Mouse (Mus musculus): ENCODE measurements around the gene Smarcd1. TPM values are rescaled to one million over a fixed set of nuclear protein-coding genes. Genes with fewer than 3 reads are reported as not detected.

Smarcd1 gene
- polyA plus RNA-seq, 1 experiment from 2014 or later, result 135 TPM

DNA sequence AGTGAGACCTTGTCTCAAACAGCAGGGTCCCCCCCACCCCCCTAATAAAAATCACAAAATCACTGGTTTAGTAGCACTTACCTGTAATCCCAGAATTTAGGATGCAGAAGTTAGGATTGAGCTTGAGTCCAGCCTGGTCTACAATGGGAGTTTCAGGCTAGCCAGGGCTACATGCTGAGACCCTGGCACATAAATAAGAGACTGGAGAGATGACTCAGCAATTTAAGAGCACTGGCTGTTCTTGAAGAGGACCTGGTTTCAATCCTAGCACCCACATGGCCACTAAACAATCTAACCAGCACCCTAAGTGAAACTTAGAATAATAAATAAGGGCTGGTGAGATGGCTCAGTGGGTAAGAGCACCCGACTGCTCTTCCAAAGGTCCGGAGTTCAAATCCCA, 29.2 kb downstream of the Smarcd1 start:
- Histone ChIP-seq H3K9me3 (ENCODE audit: control insufficient read depth, low read length) (no peaks in the 10 kb centered on the region), H3K36me3 (ENCODE audit: control insufficient read depth, insufficient read depth, low read length) (peaks cover 22% of the 10 kb centered on the region)
- WGBS, result 90% methylated on average over 2 of the region's 2 CpGs

GRCm38 (mm10) chr15:99731678-99732077, 29.7 kb downstream of the Smarcd1 start:
- no peak overlapping the region for H3K4me2 ChIP-seq (ENCODE audit: low read depth)
- no peak overlapping the region for H3K27ac ChIP-seq (ENCODE audit: low read depth, low read length)
- H3K9me3 ChIP-seq (ENCODE audit: control insufficient read depth, low read length), result no peaks in the 10 kb centered on the region
- 92% methylated on average over 3 of the region's 3 CpGs for WGBS
- DNase-seq (ENCODE audit: low spot score) (no peak), ATAC-seq (ENCODE audit: insufficient read depth, low FRiP score, low TSS enrichment) (no peak)
- H3K4me3 ChIP-seq (ENCODE audit: low read depth, low read length), result no peak overlapping the region
- no peaks in the 10 kb centered on the region for H3K27me3 ChIP-seq (ENCODE audit: control insufficient read depth, insufficient read depth, low read length)
- peaks cover 23% of the 10 kb centered on the region for H3K36me3 ChIP-seq (ENCODE audit: control insufficient read depth, insufficient read depth, low read length)
- H3K9ac ChIP-seq (ENCODE audit: low read length), result no peak overlapping the region
- peaks cover under 1% of the 10 kb centered on the region for H3K4me1 ChIP-seq (ENCODE audit: control insufficient read depth, insufficient read depth, low read length)

More for the DNA sequence above, 29.2 kb downstream of the Smarcd1 start:
- Histone ChIP-seq H3K4me3 (ENCODE audit: low read depth, low read length) (no peak overlapping the region), H3K9ac (ENCODE audit: low read length) (no peak overlapping the region), H3K4me2 (ENCODE audit: low read depth) (no peak overlapping the region), H3K27me3 (ENCODE audit: control insufficient read depth, insufficient read depth, low read length) (no peaks in the 10 kb centered on the region), H3K4me1 (ENCODE audit: control insufficient read depth, insufficient read depth, low read length) (peaks cover 4% of the 10 kb centered on the region), H3K27ac (ENCODE audit: low read depth, low read length) (no peak overlapping the region)
- ATAC-seq (ENCODE audit: insufficient read depth, low FRiP score, low TSS enrichment) (no peak), DNase-seq (ENCODE audit: low spot score) (no peak)

- Histone ChIP-seq H3K4me3 (ENCODE audit: low read depth, low read length) (no peak overlapping the region), H3K36me3 (ENCODE audit: control insufficient read depth, insufficient read depth, low read length) (peaks cover 18% of the 10 kb centered on the region), H3K4me1 (ENCODE audit: control insufficient read depth, insufficient read depth, low read length) (no peaks in the 10 kb centered on the region; the same call in 1 of the 2 replicates), H3K27ac (ENCODE audit: low read depth, low read length) (no peak overlapping the region), H3K9me3 (ENCODE audit: control insufficient read depth, low read length) (no peaks in the 10 kb centered on the region), H3K4me2 (ENCODE audit: low read depth) (no peak overlapping the region), H3K9ac (ENCODE audit: low read length) (no peak overlapping the region), H3K27me3 (ENCODE audit: control insufficient read depth, insufficient read depth, low read length) (no peaks in the 10 kb centered on the region)
- DNase-seq (ENCODE audit: low spot score), result no peak
- ATAC-seq (ENCODE audit: insufficient read depth, low FRiP score, low TSS enrichment), result no peak
- 95% methylated on average over 5 of the region's 5 CpGs for WGBS
Measured at GRCm38 (mm10) chr15:99733186-99733585, 31.3 kb downstream of the Smarcd1 start.

DNA sequence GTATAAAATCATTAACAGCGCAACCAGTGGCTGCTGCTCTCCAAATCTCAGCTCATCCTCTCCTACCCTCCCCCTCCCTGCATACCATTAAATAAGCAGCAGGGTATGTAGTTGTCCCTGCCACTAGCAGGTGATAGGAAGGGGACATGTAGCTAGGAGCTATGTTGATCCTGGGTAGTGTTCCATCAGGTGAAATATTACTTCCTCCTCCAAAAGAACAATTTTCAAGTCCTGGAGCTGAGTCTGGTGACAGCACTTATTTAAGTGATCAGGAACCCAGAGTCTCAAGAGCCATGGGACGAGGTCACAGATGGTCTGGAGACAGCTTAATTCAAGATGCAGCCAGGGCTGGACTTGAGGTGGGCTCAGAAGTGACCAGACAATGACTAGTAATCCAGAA, 33.7 kb downstream of the Smarcd1 start:
- WGBS, result 98% methylated on average over 2 of the region's 2 CpGs

GRCm38 (mm10) chr15:99736675-99737074, 34.7 kb downstream of the Smarcd1 start:
- H3K9me3 ChIP-seq (ENCODE audit: control insufficient read depth, low read length), result no peaks in the 10 kb centered on the region
- 95% methylated on average over 11 of the region's 11 CpGs for WGBS
- no peak overlapping the region for H3K27ac ChIP-seq (ENCODE audit: low read depth, low read length)
- no peak overlapping the region for H3K4me3 ChIP-seq (ENCODE audit: low read depth, low read length)
- no peak overlapping the region for H3K9ac ChIP-seq (ENCODE audit: low read length)
- ATAC-seq (ENCODE audit: insufficient read depth, low FRiP score, low TSS enrichment), result no peak
- H3K27me3 ChIP-seq (ENCODE audit: control insufficient read depth, insufficient read depth, low read length), result no peaks in the 10 kb centered on the region
- no peak overlapping the region for H3K4me2 ChIP-seq (ENCODE audit: low read depth)
- peaks cover 18% of the 10 kb centered on the region for H3K36me3 ChIP-seq (ENCODE audit: control insufficient read depth, insufficient read depth, low read length)
- DNase-seq (ENCODE audit: low spot score), result no peak
- no peaks in the 10 kb centered on the region; the same call in 1 of the 2 replicates for H3K4me1 ChIP-seq (ENCODE audit: control insufficient read depth, insufficient read depth, low read length)

More for the DNA sequence above, 33.7 kb downstream of the Smarcd1 start:
- ATAC-seq (ENCODE audit: insufficient read depth, low FRiP score, low TSS enrichment) (no peak), DNase-seq (ENCODE audit: low spot score) (no peak)
- Histone ChIP-seq H3K9me3 (ENCODE audit: control insufficient read depth, low read length) (no peaks in the 10 kb centered on the region), H3K9ac (ENCODE audit: low read length) (no peak overlapping the region), H3K4me2 (ENCODE audit: low read depth) (no peak overlapping the region), H3K27me3 (ENCODE audit: control insufficient read depth, insufficient read depth, low read length) (no peaks in the 10 kb centered on the region), H3K36me3 (ENCODE audit: control insufficient read depth, insufficient read depth, low read length) (peaks cover 16% of the 10 kb centered on the region), H3K27ac (ENCODE audit: low read depth, low read length) (no peak overlapping the region), H3K4me3 (ENCODE audit: low read depth, low read length) (no peak overlapping the region), H3K4me1 (ENCODE audit: control insufficient read depth, insufficient read depth, low read length) (no peaks in the 10 kb centered on the region; the same call in 1 of the 2 replicates)

DNA sequence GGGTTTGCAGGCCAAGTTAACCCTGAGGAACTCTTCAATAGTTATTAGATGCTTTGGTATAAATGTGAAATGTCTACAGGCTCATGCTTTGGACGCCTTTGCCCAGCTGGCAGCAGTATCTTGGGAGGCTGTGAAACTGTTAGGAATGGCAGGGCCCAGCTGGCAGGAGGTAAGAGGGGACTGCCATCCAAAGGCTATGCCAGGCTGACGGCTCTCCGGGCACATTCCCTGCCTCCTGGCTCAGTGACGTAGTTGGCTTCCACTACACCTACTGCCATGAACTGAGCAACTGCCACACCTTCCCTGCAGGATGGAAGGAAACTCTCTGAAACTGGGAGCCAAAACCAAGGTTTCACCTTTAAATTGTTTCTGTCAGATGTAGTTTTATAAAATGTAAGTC, 38.3 kb downstream of the Smarcd1 start:
- ATAC-seq (ENCODE audit: insufficient read depth, low FRiP score, low TSS enrichment) (no peak), DNase-seq (ENCODE audit: low spot score) (no peak)
- Histone ChIP-seq H3K27me3 (ENCODE audit: control insufficient read depth, insufficient read depth, low read length) (no peaks in the 10 kb centered on the region), H3K9ac (ENCODE audit: low read length) (no peak overlapping the region), H3K4me3 (ENCODE audit: low read depth, low read length) (no peak overlapping the region), H3K4me1 (ENCODE audit: control insufficient read depth, insufficient read depth, low read length) (no peaks in the 10 kb centered on the region; the same call in 1 of the 2 replicates), H3K36me3 (ENCODE audit: control insufficient read depth, insufficient read depth, low read length) (peaks cover 14% of the 10 kb centered on the region), H3K4me2 (ENCODE audit: low read depth) (no peak overlapping the region), H3K9me3 (ENCODE audit: control insufficient read depth, low read length) (no peaks in the 10 kb centered on the region), H3K27ac (ENCODE audit: low read depth, low read length) (no peak overlapping the region)
- 96% methylated on average over 4 of the region's 4 CpGs for WGBS

DNA sequence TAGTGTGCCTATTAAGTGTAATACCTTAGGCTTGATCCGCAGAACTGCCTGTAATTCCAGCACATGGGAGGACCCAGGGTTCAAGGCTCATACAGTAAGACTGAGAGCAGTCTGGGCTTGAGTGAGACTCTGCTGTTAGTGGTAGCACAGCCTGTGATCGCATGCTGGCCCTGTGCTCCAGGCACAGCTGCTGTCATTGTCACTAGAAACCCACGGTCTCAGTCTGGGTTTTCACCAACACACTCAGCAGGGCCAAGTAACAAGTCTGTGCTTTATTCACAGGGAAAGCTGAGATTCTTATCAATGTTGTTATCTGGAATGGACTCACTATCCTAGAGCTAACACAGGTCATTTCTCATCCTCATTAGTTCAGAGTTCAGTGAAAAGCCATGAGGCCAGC, 52.3 kb downstream of the Smarcd1 start:
- no peak overlapping the region for H3K9ac ChIP-seq (ENCODE audit: low read length)
- H3K27me3 ChIP-seq (ENCODE audit: control insufficient read depth, insufficient read depth, low read length), result no peaks in the 10 kb centered on the region
- no peak overlapping the region for H3K4me2 ChIP-seq (ENCODE audit: low read depth)
- H3K4me1 ChIP-seq (ENCODE audit: control insufficient read depth, insufficient read depth, low read length), result no peaks in the 10 kb centered on the region
- WGBS, result 77% methylated on average over 3 of the region's 3 CpGs
- no peaks in the 10 kb centered on the region for H3K36me3 ChIP-seq (ENCODE audit: control insufficient read depth, insufficient read depth, low read length)
- ATAC-seq (ENCODE audit: insufficient read depth, low FRiP score, low TSS enrichment) (no peak), DNase-seq (ENCODE audit: low spot score) (no peak)
- H3K27ac ChIP-seq (ENCODE audit: low read depth, low read length), result no peak overlapping the region
- H3K9me3 ChIP-seq (ENCODE audit: control insufficient read depth, low read length), result no peaks in the 10 kb centered on the region
- no peak overlapping the region for H3K4me3 ChIP-seq (ENCODE audit: low read depth, low read length)

Other genes with a start within 250 kb of the Smarcd1 start
- gene Nckap5l, start 244.4 kb upstream of the Smarcd1 start, polyA plus RNA-seq (2014; fragmentation: Nextera tagmentation; extraction: Ambion mirVana), result 14.9 TPM in 2 replicates
- 17.6 and 18.1 TPM in 2 replicates for gene Bcdin3d, start 227.4 kb upstream of the Smarcd1 start, polyA plus RNA-seq (2014; fragmentation: Nextera tagmentation; extraction: Ambion mirVana)
- 1.5 and 2.3 TPM in 2 replicates for gene Faim2, start 174.0 kb upstream of the Smarcd1 start, polyA plus RNA-seq (2014; fragmentation: Nextera tagmentation; extraction: Ambion mirVana)
- not detected in 2 replicates for gene Aqp2, start 123.1 kb upstream of the Smarcd1 start, polyA plus RNA-seq (2014; fragmentation: Nextera tagmentation; extraction: Ambion mirVana)
- gene Aqp5, start 111.3 kb upstream of the Smarcd1 start, polyA plus RNA-seq (2014; fragmentation: Nextera tagmentation; extraction: Ambion mirVana), result 0.27 and 0.59 TPM in 2 replicates
- gene Aqp6, start 100.7 kb upstream of the Smarcd1 start, polyA plus RNA-seq (2014; fragmentation: Nextera tagmentation; extraction: Ambion mirVana), result 0.64 and 0.66 TPM in 2 replicates
- 175 and 185 TPM in 2 replicates for gene Racgap1, start 50.5 kb upstream of the Smarcd1 start, polyA plus RNA-seq (2014; fragmentation: Nextera tagmentation; extraction: Ambion mirVana)
- 15.1 and 17.0 TPM in 2 replicates for gene Asic1, start 31.8 kb upstream of the Smarcd1 start, polyA plus RNA-seq (2014; fragmentation: Nextera tagmentation; extraction: Ambion mirVana)
- gene Gm17349, start 3.4 kb downstream of the Smarcd1 start, polyA plus RNA-seq (2014; fragmentation: Nextera tagmentation; extraction: Ambion mirVana), result not detected in 2 replicates
- 0.32 and 0.33 TPM in 2 replicates for gene Gpd1, start 15.4 kb downstream of the Smarcd1 start, polyA plus RNA-seq (2014; fragmentation: Nextera tagmentation; extraction: Ambion mirVana)
- 134 and 135 TPM in 2 replicates for gene Cox14, start 23.5 kb downstream of the Smarcd1 start, polyA plus RNA-seq (2014; fragmentation: Nextera tagmentation; extraction: Ambion mirVana)
- gene Cers5, start 70.8 kb downstream of the Smarcd1 start, polyA plus RNA-seq (2014; fragmentation: Nextera tagmentation; extraction: Ambion mirVana), result 65.1 and 69.7 TPM in 2 replicates
- 33.1 and 40.0 TPM in 2 replicates for gene Lima1, start 173.3 kb downstream of the Smarcd1 start, polyA plus RNA-seq (2014; fragmentation: Nextera tagmentation; extraction: Ambion mirVana)

All from neural tube, embryonic 11.5 days (tissue).